Mouse (Mus musculus) ES-Bruce4 (cell line): ENCODE results near the gene Zfp523. TPM values are rescaled to one million over a fixed set of nuclear protein-coding genes. Genes with fewer than 3 reads are reported as not detected.

Experiments used
- H3K27ac ChIP-seq: 2 replicates; pipeline ENCODE4 v1.5.1; 2012; ENCODE audit warnings: low read length, inconsistent platforms; ENCODE audit not compliant: insufficient read depth
- H3K27me3 ChIP-seq: 2 replicates; pipeline ENCODE4 v1.6.1; 2012; ENCODE audit warnings: mild to moderate bottlenecking, low read length, inconsistent platforms; ENCODE audit not compliant: control insufficient read depth, poor library complexity, insufficient read depth, severe bottlenecking
- H3K36me3 ChIP-seq: 2 replicates; pipeline ENCODE4 v1.6.1; 2012; ENCODE audit warnings: inconsistent platforms, mild to moderate bottlenecking, low read length, moderate library complexity; ENCODE audit not compliant: control insufficient read depth, poor library complexity, insufficient read depth, severe bottlenecking
- H3K4me1 ChIP-seq: one replicate; pipeline ENCODE4 v1.8.1; 2011; ENCODE audit warnings: low read length; ENCODE audit not compliant: control insufficient read depth, insufficient read depth
- H3K4me3 ChIP-seq: 2 replicates; pipeline ENCODE4 v1.5.1; 2011; ENCODE audit warnings: low read depth, mild to moderate bottlenecking, low read length
- H3K9ac ChIP-seq: 2 replicates; pipeline ENCODE4 v1.6.1; 2012; ENCODE audit warnings: low read depth, mild to moderate bottlenecking, inconsistent platforms; ENCODE audit not compliant: poor library complexity, severe bottlenecking
- H3K9me3 ChIP-seq: replicated peaks from 2 replicates; pipeline ENCODE4 v1.6.1; 2012; ENCODE audit warnings: mild to moderate bottlenecking, low read length, inconsistent platforms; ENCODE audit not compliant: control insufficient read depth, poor library complexity, insufficient read depth, severe bottlenecking
- CTCF ChIP-seq: IDR thresholded peaks from one replicate; pipeline ENCODE4 v1.8.1; 2011; ENCODE audit warnings: low read depth, low read length
- EP300 ChIP-seq: IDR thresholded peaks from 2 replicates; pipeline ENCODE4 v1.6.1; 2011; ENCODE audit warnings: low read depth, low read length; ENCODE audit not compliant: insufficient read depth
- POLR2A ChIP-seq: IDR thresholded peaks from one replicate; pipeline ENCODE4 v1.8.1; 2011; ENCODE audit warnings: low read length; ENCODE audit not compliant: insufficient read depth
- polyA plus RNA-seq: library from polyadenylated mRNA; stranded (reverse); fragments of >200 nt; gene quantifications from 2 replicates; pipeline ENCODE4 v1.2.4, GENCODE M21; 2011; ENCODE audit warnings: low read depth; ENCODE audit not compliant: missing spikeins, insufficient read depth, insufficient read length

Gene Zfp523
- polyA plus RNA-seq, 1 experiment: 16.6 TPM

- no peaks in the 10 kb centered on the region for H3K4me1 ChIP-seq
- H3K9ac ChIP-seq: no peak overlapping the region
- no peaks in the 10 kb centered on the region for H3K36me3 ChIP-seq
- TF ChIP-seq POLR2A (no peak), EP300 (no peak), CTCF (no peak)
- H3K4me3 ChIP-seq: no peak overlapping the region
- H3K9me3 ChIP-seq: no peaks in the 10 kb centered on the region
- no peaks in the 10 kb centered on the region for H3K27me3 ChIP-seq
- H3K27ac ChIP-seq: no peak overlapping the region
These were observed 15.8 kb downstream of the Zfp523 start for GRCm38 (mm10) chr17:28192754-28193153.

- Histone ChIP-seq H3K9ac (no peak overlapping the region), H3K4me1 (no peaks in the 10 kb centered on the region), H3K27ac (no peak overlapping the region), H3K4me3 (no peak overlapping the region), H3K27me3 (no peaks in the 10 kb centered on the region), H3K36me3 (no peaks in the 10 kb centered on the region), H3K9me3 (no peaks in the 10 kb centered on the region)
- TF ChIP-seq POLR2A (no peak), EP300 (no peak), CTCF (no peak)
These were observed 16.6 kb downstream of the Zfp523 start for GRCm38 (mm10) chr17:28193559-28193958.

GRCm38 (mm10) chr17:28195033-28195432 lies 18.1 kb downstream of the Zfp523 start:
- H3K27ac ChIP-seq: no peak overlapping the region
- no peak overlapping the region for H3K9ac ChIP-seq
- TF ChIP-seq POLR2A: no peak
- no peak for TF ChIP-seq EP300
- TF ChIP-seq CTCF: no peak
- no peaks in the 10 kb centered on the region for H3K9me3 ChIP-seq
- no peak overlapping the region for H3K4me3 ChIP-seq
- no peaks in the 10 kb centered on the region for H3K4me1 ChIP-seq
- H3K36me3 ChIP-seq: no peaks in the 10 kb centered on the region
- H3K27me3 ChIP-seq: no peaks in the 10 kb centered on the region

GRCm38 (mm10) chr17:28197646-28198045 lies 20.7 kb downstream of the Zfp523 start:
- no peaks in the 10 kb centered on the region for H3K36me3 ChIP-seq
- H3K27ac ChIP-seq: no peak overlapping the region
- H3K27me3 ChIP-seq: no peaks in the 10 kb centered on the region
- no peaks in the 10 kb centered on the region for H3K4me1 ChIP-seq
- H3K9ac ChIP-seq: no peak overlapping the region
- no peak overlapping the region for H3K4me3 ChIP-seq
- no peaks in the 10 kb centered on the region for H3K9me3 ChIP-seq
- TF ChIP-seq EP300: no peak
- no peak for TF ChIP-seq CTCF
- no peak for TF ChIP-seq POLR2A

GRCm38 (mm10) chr17:28201982-28202381 lies 25.1 kb downstream of the Zfp523 start:
- TF ChIP-seq POLR2A (no peak), EP300 (no peak), CTCF (no peak)
- H3K36me3 ChIP-seq: no peaks in the 10 kb centered on the region
- H3K27me3 ChIP-seq: no peaks in the 10 kb centered on the region
- H3K27ac ChIP-seq: no peak overlapping the region
- no peaks in the 10 kb centered on the region for H3K9me3 ChIP-seq
- no peak overlapping the region for H3K4me3 ChIP-seq
- no peak overlapping the region for H3K9ac ChIP-seq
- H3K4me1 ChIP-seq: no peaks in the 10 kb centered on the region

GRCm38 (mm10) chr17:28204052-28204720 lies 27.3 kb downstream of the Zfp523 start:
- no peak overlapping the region for H3K4me3 ChIP-seq
- H3K4me1 ChIP-seq: no peaks in the 10 kb centered on the region
- H3K36me3 ChIP-seq: no peaks in the 10 kb centered on the region
- H3K27me3 ChIP-seq: no peaks in the 10 kb centered on the region
- H3K9ac ChIP-seq: no peak overlapping the region
- no peaks in the 10 kb centered on the region for H3K9me3 ChIP-seq
- H3K27ac ChIP-seq: no peak overlapping the region
- peak; percentile 97 for TF ChIP-seq CTCF
- 0 out of 2 replicates have a peak, but pooled peaks have one; percentile 29 for TF ChIP-seq EP300
- TF ChIP-seq POLR2A: no peak
